Mouse (Mus musculus): ENCODE data around the gene Nck2. TPM values are rescaled to one million over a fixed set of nuclear protein-coding genes. Genes with fewer than 3 reads are reported as not detected.

The Nck2 gene
- polyA plus RNA-seq, 1 experiment: 23.1 TPM

GRCm38 (mm10) chr1:43403341-43403740 is 41.0 kb upstream of the Nck2 start:
- H3K27ac ChIP-seq (ENCODE audit: insufficient read depth, low read length): no peak overlapping the region
- H3K4me1 ChIP-seq (ENCODE audit: control insufficient read depth, insufficient read depth, low read length): no peaks in the 10 kb centered on the region
- no peak for DNase-seq
- no peak for TF ChIP-seq POLR2A (IDR thresholded peaks at IDR 0.05; ENCODE audit: borderline replicate concordance, insufficient read depth, low read length)
- TF ChIP-seq CTCF (IDR thresholded peaks at IDR 0.05; ENCODE audit: borderline replicate concordance, insufficient read depth, low read depth, low read length): no peak
- H3K4me3 ChIP-seq (replicated peaks; ENCODE audit: insufficient read depth, low read depth, low read length): no peak overlapping the region
- H3K27me3 ChIP-seq (ENCODE audit: control insufficient read depth, insufficient read depth, low read length): no peaks in the 10 kb centered on the region

DNA sequence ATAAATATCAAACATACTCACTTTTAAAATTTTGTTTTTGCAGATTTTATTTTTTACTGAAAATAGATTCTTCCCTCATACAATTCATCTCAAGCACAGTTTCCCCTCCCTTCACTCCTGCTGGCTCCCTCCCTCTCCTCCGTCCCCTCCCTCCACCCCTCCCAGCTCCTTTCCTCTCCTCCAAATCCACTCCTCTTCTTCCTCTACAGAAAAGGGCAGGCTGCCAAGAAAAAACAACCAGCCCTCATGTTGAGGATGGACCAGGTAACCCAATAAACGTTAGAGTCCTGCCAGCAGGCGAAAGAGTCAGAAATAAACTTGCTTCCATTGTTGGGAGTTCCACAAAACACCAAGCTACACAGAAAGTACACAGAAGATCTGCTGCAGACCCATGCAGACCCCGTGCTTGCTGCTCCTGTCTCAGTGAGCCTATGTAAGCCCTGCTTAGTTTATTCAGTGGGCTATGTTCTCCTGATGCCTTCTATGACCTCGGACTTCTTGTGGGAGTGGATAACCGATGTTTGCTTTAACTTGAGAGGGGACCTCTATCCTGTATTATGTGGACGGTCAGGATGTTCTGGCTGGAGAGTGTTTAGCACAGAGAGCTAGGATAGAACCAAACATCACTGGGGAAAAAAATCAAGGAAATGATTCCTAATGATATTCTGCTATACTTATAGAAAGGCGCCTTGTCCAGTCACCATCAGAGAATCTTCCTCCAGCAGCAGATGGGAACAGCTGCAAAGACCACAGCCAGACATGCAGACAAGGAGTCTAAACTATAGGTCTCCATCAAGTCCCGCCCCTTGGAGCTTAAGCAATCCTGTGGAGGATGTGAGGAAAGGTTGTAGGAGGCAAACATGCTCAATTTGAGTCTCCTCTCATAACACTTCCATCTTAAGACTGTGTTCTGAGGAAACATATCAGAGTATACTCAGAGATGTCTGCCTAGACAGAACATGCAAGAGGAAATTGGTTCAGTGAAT is 39.4 kb upstream of the Nck2 start:
- Histone ChIP-seq H3K27ac (ENCODE audit: insufficient read depth, low read length) (no peak overlapping the region), H3K4me1 (ENCODE audit: control insufficient read depth, insufficient read depth, low read length) (no peaks in the 10 kb centered on the region), H3K27me3 (ENCODE audit: control insufficient read depth, insufficient read depth, low read length) (no peaks in the 10 kb centered on the region), H3K4me3 (replicated peaks; ENCODE audit: insufficient read depth, low read depth, low read length) (no peak overlapping the region)
- TF ChIP-seq CTCF (IDR thresholded peaks at IDR 0.05; ENCODE audit: borderline replicate concordance, insufficient read depth, low read depth, low read length) (no peak), POLR2A (IDR thresholded peaks at IDR 0.05; ENCODE audit: borderline replicate concordance, insufficient read depth, low read length) (no peak)
- WGBS: 70% methylated on average over 9 of the region's 9 CpGs
- DNase-seq: no peak

DNA sequence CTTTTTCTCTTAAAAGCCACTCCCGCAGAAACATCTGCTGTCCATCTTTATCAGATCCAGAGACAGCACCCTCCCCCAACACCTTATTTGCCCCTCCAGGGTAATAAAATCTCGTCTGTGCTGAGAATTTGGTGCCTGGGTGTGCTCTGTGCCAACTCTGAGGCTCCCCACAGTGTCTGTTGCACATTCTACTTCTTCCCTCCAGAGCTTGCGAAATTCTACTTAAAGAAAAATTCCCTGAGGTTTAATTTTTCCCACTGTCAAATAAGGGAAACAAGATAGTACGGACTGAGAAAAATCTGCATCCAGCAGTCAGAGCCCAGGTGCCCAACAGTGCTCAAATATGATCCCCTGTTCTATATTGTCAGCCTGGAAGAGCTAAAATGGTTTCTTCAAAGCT is 35.4 kb upstream of the Nck2 start:
- no peak for TF ChIP-seq POLR2A (IDR thresholded peaks at IDR 0.05; ENCODE audit: borderline replicate concordance, insufficient read depth, low read length)
- no peak for TF ChIP-seq CTCF (IDR thresholded peaks at IDR 0.05; ENCODE audit: borderline replicate concordance, insufficient read depth, low read depth, low read length)
- H3K27me3 ChIP-seq (ENCODE audit: control insufficient read depth, insufficient read depth, low read length): no peaks in the 10 kb centered on the region
- 60% methylated on average over 4 of the region's 4 CpGs for WGBS
- no peak overlapping the region for H3K4me3 ChIP-seq (replicated peaks; ENCODE audit: insufficient read depth, low read depth, low read length)
- H3K4me1 ChIP-seq (ENCODE audit: control insufficient read depth, insufficient read depth, low read length): no peaks in the 10 kb centered on the region
- no peak overlapping the region for H3K27ac ChIP-seq (ENCODE audit: insufficient read depth, low read length)
- no peak for DNase-seq

- no peaks in the 10 kb centered on the region for H3K27me3 ChIP-seq (ENCODE audit: control insufficient read depth, insufficient read depth, low read length)
- DNase-seq: no peak
- 85% methylated on average over 3 of the region's 3 CpGs for WGBS
- H3K27ac ChIP-seq (ENCODE audit: insufficient read depth, low read length): no peak overlapping the region
- TF ChIP-seq POLR2A (IDR thresholded peaks at IDR 0.05; ENCODE audit: borderline replicate concordance, insufficient read depth, low read length): no peak
- no peak for TF ChIP-seq CTCF (IDR thresholded peaks at IDR 0.05; ENCODE audit: borderline replicate concordance, insufficient read depth, low read depth, low read length)
- no peak overlapping the region for H3K4me3 ChIP-seq (replicated peaks; ENCODE audit: insufficient read depth, low read depth, low read length)
- no peaks in the 10 kb centered on the region for H3K4me1 ChIP-seq (ENCODE audit: control insufficient read depth, insufficient read depth, low read length)
Observed at GRCm38 (mm10) chr1:43412825-43413224, 31.6 kb upstream of the Nck2 start.

DNA sequence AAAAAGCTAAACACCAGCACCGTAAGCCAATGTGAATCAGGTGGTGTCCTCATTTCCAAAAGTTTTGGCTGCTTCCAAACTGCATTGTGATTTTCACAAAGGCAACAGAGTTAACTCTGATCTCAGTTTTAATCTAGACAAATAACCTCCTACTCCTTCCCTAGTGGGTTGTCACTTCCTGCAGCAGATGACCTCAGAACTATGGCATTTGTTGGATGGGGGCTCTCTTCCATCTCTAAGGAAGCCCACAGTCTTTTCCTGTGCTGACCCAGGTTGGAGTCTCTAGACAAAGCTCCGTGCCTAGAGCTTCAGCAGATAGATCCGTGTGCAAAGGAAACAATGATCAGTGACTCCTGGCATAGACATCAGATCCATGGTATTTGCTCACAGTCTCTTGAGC is 31.1 kb upstream of the Nck2 start:
- no peak overlapping the region for H3K27ac ChIP-seq (ENCODE audit: insufficient read depth, low read length)
- 88% methylated on average over 3 of the region's 3 CpGs for WGBS

DNA sequence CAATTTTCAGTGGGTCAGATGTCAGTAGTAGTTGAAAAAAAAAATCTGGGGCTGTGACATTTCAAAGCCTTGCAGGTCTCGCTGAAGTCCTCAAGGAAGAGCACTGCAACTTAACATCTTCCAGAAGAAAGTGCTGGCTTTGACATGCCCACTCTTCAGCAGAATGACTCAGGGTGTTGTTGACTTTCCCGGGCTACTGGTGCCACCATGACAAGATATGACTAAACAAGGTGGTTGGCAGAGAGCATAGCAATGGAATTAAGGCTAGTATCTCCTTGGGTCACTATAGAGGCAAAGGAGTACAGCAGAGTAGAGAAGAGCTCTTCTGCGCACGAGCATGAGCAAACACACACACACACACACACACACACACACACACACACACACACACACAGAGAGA is 30.6 kb upstream of the Nck2 start:
- Histone ChIP-seq H3K4me3 (replicated peaks; ENCODE audit: insufficient read depth, low read depth, low read length) (no peak overlapping the region), H3K4me1 (ENCODE audit: control insufficient read depth, insufficient read depth, low read length) (no peaks in the 10 kb centered on the region), H3K27ac (ENCODE audit: insufficient read depth, low read length) (no peak overlapping the region), H3K27me3 (ENCODE audit: control insufficient read depth, insufficient read depth, low read length) (no peaks in the 10 kb centered on the region)
- 93% methylated on average over 4 of the region's 4 CpGs for WGBS
- no peak for DNase-seq
- no peak for TF ChIP-seq CTCF (IDR thresholded peaks at IDR 0.05; ENCODE audit: borderline replicate concordance, insufficient read depth, low read depth, low read length)
- no peak for TF ChIP-seq POLR2A (IDR thresholded peaks at IDR 0.05; ENCODE audit: borderline replicate concordance, insufficient read depth, low read length)

More for the DNA sequence above, 31.1 kb upstream of the Nck2 start:
- Histone ChIP-seq H3K27me3 (ENCODE audit: control insufficient read depth, insufficient read depth, low read length) (no peaks in the 10 kb centered on the region), H3K4me1 (ENCODE audit: control insufficient read depth, insufficient read depth, low read length) (no peaks in the 10 kb centered on the region), H3K4me3 (replicated peaks; ENCODE audit: insufficient read depth, low read depth, low read length) (no peak overlapping the region)
- no peak for DNase-seq
- no peak for TF ChIP-seq POLR2A (IDR thresholded peaks at IDR 0.05; ENCODE audit: borderline replicate concordance, insufficient read depth, low read length)
- no peak for TF ChIP-seq CTCF (IDR thresholded peaks at IDR 0.05; ENCODE audit: borderline replicate concordance, insufficient read depth, low read depth, low read length)

DNA sequence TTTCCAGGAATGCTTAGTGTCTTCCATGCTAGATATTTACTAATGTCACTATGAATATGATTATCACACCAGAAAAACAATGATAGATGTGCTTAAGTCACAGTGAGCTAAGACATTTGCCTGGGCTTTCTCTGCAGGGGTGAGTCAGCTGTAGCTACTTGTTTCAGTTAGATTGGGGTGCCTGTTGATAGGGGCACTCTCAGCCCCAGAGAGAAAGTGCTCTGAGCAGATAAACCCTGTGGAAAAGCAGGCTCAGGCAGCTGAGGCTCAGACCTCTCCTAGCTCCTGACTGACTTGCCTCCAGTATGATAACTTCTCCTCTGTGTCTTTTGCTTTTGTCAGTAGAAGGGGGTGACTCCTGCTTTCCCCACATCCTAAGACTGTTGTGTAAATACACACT is 30.2 kb upstream of the Nck2 start:
- TF ChIP-seq CTCF (IDR thresholded peaks at IDR 0.05; ENCODE audit: borderline replicate concordance, insufficient read depth, low read depth, low read length): no peak
- no peak for TF ChIP-seq POLR2A (IDR thresholded peaks at IDR 0.05; ENCODE audit: borderline replicate concordance, insufficient read depth, low read length)
- no peak overlapping the region for H3K4me3 ChIP-seq (replicated peaks; ENCODE audit: insufficient read depth, low read depth, low read length)
- H3K4me1 ChIP-seq (ENCODE audit: control insufficient read depth, insufficient read depth, low read length): no peaks in the 10 kb centered on the region
- H3K27ac ChIP-seq (ENCODE audit: insufficient read depth, low read length): no peak overlapping the region
- no peaks in the 10 kb centered on the region for H3K27me3 ChIP-seq (ENCODE audit: control insufficient read depth, insufficient read depth, low read length)
- no peak for DNase-seq

- Histone ChIP-seq H3K27ac (ENCODE audit: insufficient read depth, low read length) (no peak overlapping the region), H3K27me3 (ENCODE audit: control insufficient read depth, insufficient read depth, low read length) (no peaks in the 10 kb centered on the region), H3K4me1 (ENCODE audit: control insufficient read depth, insufficient read depth, low read length) (no peaks in the 10 kb centered on the region), H3K4me3 (replicated peaks; ENCODE audit: insufficient read depth, low read depth, low read length) (no peak overlapping the region)
- DNase-seq: no peak
- no peak for TF ChIP-seq POLR2A (IDR thresholded peaks at IDR 0.05; ENCODE audit: borderline replicate concordance, insufficient read depth, low read length)
- TF ChIP-seq CTCF (IDR thresholded peaks at IDR 0.05; ENCODE audit: borderline replicate concordance, insufficient read depth, low read depth, low read length): no peak
Observed at GRCm38 (mm10) chr1:43414971-43415370, 29.4 kb upstream of the Nck2 start.
